Mouse (Mus musculus) testis, adult 2 months (tissue): ENCODE measurements around the gene Gm4952.

Experiments
- CTCF ChIP-seq: fragments of 200-500 bp; IDR thresholded peaks from 2 replicates; pipeline ENCODE4 v1.5.1; 2012; ENCODE audit warnings: low read depth, mild to moderate bottlenecking, inconsistent platforms, low read length, moderate library complexity; ENCODE audit not compliant: control insufficient read depth, insufficient read depth, insufficient replicate concordance
- POLR2A ChIP-seq: fragments of 200-500 bp; IDR thresholded peaks from 2 replicates; pipeline ENCODE4 v1.6.1; 2012; ENCODE audit warnings: low read depth, mild to moderate bottlenecking, inconsistent platforms, low read length, moderate library complexity; ENCODE audit not compliant: control insufficient read depth

DNA sequence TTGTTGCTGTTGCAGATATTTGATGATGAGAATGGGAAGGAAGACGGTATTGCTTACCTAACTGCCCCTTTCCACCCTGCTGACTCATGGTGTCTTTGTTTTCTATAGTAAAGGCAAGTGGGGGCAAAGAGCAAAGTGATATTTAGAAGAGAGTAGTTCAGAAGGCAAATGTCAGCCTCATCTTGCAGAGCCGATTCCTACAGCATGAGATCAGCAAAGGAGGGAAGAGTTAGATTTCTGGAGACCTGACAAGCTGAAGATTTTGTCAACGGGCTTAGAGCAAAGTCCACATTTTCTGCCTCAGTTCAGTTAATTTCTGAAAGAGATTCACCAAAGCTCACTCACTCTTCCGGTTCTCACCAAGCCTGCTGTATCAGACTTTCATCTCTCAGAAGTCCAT, 33.4 kb downstream of the Gm4952 start, which contains the start of gene Glyat:
- TF ChIP-seq POLR2A (no peak), CTCF (no peak)
